Mouse (Mus musculus) lung, postnatal 4 days (tissue): ENCODE measurements around the gene Elfn1.

Source experiments
- DNase-seq, 2 experiments: peaks; one replicate each; pipeline ENCODE4 v3.0.0; 2021

Elfn1 gene

DNA sequence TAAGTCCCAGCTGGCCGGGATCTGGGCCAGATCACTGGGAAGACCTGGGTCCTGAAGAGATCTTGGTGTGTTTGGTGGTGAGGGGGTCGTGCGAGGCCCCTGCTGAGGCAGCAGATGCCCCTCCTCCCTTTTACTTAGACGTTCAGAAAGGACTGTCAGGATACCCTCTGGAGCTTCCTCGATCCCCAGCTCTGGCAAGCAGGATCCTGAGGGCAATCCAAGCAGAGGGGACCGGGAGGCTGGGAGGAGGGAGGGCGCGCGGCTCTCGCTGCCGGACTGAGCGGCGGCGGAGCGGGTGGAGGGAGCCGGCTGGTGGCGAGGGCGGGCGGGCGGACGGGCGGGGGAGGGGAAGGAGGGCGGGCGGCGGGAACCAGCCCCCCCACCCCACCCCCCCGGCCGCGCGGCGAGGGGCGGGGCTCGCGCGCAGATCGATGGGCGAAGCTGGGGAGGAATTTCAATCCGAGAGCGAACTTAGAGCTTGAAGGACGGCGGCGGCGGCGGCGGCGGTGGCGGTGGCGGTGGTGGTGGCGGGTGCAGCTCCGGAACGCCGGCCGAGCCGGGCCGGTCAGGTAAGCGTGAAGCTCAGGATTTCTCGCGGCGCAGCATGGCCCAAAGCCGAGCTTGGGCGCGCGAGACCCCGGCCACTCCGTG is 4.5 kb downstream of the Elfn1 start:
- peak in 1 of 2 experiments; percentile 23 for DNase-seq

DNA sequence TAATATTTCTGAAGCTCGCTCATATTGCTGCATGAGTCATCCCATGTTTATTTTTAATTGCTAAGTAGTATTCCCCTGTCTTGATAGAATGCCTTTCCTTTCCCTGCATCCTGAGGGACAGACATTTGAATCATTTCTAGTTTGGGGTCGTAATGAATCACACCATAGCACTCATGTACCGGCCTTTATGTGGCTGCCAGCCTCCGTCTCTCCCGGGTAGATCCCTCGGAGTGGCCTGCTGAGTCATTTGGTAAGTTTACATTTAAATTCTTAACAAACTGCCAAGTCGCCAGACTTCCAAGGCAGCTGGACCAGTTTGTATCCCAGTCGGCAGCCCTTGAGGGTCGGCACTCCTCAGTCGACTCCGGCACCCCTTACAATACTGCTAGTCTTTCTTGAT is 13.9 kb downstream of the Elfn1 start:
- no peak for DNase-seq

DNA sequence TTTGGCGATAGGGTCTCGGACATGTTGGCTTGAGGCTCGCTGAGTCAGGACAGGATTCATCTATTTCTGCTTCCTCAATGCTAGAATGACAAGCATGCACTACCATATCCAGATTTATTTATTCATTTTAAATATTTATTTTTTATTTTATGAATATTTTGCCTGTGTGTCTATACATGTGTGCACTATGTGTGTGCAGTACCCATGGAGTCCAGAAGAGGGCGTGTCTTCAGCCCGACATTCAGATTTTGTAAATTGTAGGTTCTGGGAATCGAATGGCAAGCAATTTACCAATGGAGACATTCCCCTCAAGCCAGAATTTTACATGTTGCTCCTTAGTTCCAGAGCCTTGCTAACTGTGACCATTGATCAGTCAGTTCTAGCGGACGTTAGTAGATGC is 16.1 kb downstream of the Elfn1 start:
- no peak for DNase-seq

GRCm38 (mm10) chr5:139930102-139930501 is 22.4 kb downstream of the Elfn1 start:
- DNase-seq: no peak

- DNase-seq: peak in 1 of 2 experiments; percentile 50
These were observed 23.2 kb downstream of the Elfn1 start for GRCm38 (mm10) chr5:139930927-139931351.

DNA sequence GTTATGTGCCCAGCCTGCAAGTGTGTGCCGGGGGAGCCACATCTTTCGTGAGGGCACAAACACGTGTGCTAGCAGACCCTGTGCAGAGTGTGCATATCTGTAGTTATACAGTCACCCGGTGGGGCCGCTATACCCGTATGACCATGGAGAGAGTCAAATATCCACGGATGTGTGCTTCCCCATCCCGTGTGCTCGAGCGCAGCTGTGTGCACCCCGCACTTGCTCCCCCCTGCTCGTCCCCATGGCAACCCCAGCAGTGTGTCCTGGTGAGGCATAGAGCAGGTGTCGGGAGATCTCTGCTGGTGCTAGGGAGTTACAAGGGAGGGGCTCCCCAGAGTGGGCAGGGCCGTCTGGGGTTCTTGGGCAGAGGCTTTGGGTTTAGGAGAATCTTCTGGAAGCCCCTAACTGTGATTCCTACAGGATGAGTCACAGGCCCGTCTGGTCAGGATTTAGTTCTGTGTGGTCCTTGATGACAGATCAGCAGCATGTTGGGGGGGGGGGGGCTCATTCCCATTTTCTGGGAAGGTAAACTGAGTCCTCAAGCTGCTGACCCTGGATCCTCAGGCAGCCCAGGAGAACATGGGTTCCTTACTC is 24.3 kb downstream of the Elfn1 start:
- no peak for DNase-seq

DNA sequence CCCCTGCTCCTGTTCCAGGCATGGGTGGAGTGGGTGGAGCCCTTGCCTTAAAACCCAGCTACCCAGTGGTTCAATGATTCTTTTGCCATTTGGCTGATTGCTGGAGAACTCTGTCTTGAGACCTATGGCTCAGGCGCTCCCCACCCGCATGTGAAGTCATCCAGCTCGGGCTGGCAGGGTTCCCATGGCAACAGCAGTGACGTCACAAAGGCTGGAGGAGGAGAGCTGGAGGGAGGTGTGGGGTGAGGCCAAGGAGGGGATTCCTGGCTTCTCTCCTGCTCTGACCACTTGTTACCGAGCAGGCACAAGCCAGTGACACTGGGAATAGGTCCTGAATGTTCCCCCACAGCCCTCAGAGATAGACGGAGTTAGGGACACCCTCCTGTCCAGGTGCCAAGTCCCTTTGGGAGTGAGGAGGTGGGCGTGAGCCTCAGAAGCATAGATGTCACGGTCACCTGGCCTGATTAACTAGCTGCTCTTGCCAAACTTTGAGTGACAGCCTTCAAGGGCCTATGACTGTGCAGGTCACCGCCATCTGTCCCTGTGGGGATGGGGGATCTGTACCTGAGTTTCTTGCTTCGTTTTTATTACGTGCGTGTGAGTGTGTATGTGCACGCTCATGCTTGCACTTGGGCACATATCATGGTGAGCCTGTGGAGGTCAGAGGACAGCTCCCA is 25.0 kb downstream of the Elfn1 start:
- DNase-seq: peak; percentile 85 to 86

GRCm38 (mm10) chr5:139933476-139933875 is 25.7 kb downstream of the Elfn1 start:
- DNase-seq: peak; percentile 71 to 72

- DNase-seq: no peak
These were observed 28.7 kb downstream of the Elfn1 start for GRCm38 (mm10) chr5:139936431-139936830.

- DNase-seq: no peak
These were observed 37.0 kb downstream of the Elfn1 start for GRCm38 (mm10) chr5:139944697-139945096.

DNA sequence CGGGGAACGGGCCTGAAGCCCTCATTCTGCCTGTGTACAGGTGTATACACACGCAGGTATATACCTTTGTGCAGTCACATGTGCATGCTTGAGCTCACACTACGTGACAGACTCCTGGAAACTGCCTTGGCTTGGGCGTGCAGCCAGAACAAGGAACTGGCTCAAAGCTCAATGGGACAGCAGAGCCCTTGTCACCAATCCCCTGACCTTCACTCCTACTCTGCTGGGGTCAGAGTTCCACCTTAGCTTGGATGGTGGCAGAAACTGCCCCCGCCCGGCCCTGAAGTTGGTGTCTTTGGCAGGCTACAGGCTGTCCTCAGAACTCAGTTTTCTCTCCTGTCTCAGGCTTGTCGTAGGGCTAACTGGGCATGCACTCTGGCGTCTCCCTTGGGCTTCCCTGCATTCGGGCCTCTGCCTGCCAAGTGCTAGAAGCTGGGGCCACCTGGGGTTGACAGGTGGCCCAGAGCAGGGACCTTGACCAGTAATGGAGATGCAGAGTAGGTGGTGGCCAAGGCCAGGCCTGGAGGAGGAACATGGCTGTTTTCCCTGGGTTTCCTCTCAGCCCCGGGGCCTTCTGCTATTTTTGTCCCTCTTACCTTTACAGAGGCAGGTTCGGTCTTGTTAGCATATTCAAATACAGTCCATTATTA is 38.1 kb downstream of the Elfn1 start:
- no peak for DNase-seq

- peak in 1 of 2 experiments; percentile 23 for DNase-seq
These were observed 39.7 kb downstream of the Elfn1 start for GRCm38 (mm10) chr5:139947446-139947845.

DNA sequence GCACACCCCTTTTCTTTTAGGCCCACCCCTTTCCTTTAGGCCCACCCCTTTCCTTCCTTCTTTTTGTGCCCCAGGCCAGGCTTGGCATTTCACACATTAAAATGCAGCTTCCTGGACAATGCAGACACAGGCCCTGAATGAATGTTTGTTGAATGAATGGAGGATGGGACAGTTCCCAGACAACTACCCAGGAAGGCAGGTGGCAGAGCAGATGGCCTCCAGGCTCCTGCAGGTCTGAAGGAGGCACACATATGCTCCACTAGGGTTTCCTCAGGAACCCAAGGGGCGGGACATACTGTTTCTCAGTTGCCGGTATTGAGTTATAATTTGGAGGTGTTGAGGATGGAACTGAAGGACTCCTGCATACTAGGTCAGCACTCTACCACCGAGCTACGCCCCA is 40.8 kb downstream of the Elfn1 start:
- DNase-seq: no peak

DNA sequence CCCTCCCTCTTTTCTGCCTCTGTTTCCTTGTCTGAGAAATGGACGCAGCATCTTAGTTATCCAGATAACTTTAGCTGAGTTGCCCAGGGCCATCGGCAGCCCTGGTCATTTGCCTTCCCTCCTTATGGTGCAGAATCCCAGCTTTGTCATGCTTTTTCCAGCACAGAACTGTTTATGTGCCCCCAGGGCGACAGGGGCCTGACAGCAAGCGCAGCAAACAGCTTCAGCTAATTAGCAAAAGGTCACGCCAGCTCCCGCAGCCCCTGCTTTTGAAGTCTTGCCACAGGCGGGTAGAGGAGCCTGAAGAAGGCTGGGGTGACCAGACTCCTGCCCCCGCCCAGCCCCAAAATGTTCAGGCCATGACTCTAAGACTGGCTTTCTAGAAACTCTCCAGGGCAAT is 41.6 kb downstream of the Elfn1 start:
- no peak for DNase-seq

DNA sequence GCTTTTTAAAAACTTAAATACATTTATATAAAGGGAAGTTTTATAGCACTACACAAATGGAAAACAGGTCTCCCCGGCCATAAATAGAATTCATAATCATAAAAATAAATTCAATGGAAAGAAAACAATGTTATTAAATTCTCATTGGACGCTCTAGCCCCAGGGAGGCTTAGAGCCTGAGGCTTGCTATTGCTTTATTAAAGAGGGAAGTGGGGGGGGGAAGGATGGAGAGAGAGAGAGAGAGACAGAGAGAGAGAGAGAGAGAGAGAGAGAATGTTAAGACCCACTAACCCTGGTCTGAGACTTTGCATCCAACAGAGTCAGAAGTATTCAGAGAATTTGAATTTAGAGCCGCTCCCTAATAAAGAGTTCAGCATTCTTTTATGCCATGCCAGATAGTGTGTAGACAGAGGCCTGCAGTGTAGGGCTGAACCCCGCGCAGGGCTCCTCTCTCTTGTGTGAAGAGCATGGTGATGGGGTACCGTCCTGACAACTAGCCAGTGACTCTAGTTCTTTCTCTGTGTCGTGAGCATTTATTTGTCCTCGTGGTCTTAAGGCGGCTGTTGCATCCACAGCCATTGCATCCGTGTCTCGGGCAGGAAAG is 42.3 kb downstream of the Elfn1 start:
- no peak for DNase-seq

DNA sequence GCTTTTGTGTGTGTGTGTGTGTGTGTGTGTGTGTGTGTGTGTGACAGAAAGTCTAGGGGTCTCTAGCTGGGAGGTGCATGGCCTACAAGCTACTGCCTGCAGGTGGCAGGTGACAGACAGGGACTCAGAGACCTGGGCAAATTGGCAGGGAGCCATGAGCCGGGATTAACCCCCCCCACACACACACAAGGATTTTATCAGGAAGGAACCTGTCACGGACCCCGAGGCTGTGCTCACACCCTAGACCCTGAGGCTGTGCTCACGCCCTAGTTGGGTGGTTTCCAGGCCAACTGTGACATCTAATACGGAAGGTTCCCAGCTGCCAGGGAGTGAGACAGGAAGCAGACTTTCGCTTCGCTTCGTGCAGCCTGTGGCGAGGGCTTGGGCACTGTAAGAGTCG is 49.1 kb downstream of the Elfn1 start:
- peak; percentile 58 to 80 for DNase-seq

DNA sequence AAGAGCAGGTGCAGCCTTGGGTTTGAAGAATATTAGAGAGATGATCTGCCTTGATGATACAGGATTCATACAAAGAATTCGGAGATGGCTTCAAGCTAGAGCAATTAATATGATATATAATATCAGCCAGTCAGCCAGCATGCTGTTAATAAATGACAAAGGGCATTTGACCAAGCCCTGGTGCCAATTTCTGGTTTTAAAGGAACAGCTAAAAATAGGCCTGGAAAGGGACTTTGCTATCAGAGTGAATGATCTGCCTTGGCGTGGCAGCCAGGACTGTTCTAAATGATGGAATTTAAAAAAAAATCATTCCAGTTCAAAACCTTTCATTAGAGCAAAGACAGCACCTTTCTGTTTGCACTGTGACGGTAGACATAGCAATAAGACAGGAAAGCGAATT is 52.0 kb downstream of the Elfn1 start:
- DNase-seq: no peak

DNA sequence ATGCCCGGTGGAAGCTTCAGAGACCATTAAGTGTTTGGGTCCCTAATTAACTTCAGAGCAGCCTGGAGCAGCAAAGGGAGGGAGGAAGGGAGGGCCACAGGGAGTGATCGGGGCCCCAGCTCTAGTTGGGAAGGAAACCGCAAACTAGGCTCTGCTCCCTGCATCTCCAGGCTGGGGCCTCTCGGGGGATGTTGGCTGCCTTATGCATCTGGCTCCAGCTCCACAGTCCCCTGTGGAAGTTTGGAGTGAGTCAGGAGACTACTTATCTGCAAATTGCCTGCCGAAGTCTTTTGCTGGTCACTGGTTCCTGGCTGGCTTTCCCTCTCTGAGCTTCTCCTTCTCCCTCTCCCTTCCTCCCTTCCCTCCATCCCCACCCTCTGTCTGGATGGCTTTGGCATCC is 56.6 kb downstream of the Elfn1 start:
- DNase-seq: no peak

DNA sequence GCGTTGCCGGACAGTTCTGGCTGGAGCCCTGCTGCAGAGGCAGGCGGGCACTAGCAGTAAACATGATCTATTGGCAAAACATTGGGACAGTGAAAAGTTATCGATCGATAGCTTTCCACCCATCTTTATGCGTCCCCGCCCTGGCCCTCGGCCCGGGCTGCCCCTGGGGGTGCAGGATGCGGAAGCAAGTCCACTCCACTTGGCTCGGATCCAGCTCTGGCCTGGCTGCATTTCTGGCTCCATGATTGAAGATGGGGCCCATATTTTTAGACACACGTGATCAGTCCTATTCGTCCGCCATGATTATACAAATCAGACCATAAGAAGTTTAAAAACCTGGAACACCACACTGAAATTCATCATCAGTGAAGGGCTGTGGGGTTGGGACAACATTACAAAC is 57.9 kb downstream of the Elfn1 start:
- no peak for DNase-seq

GRCm38 (mm10) chr5:139969151-139969948 is 61.6 kb downstream of the Elfn1 start:
- no peak for DNase-seq

- DNase-seq: peak; percentile 32 to 45
These were observed 62.5 kb downstream of the Elfn1 start for GRCm38 (mm10) chr5:139970186-139970631.

DNA sequence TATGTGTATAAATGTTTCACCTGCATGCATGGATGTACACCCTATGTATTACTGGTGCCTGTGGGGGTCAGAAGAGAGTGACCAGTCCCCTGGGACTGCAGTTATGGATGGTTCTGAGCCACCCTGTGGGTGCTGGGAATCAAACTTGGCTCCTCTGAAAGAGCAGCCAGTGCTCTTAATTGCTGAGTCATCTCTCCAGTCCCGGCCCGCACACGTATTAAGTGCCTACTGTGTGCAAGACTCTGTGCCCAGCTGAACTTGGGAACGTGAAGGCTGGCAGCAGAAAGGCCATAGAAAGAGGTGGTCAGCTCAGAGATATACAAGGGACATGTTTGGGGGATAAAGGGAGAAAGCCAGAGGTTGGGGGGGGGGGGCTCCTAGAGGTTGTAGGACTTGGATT is 68.8 kb downstream of the Elfn1 start:
- DNase-seq: no peak
